Mouse (Mus musculus): Measurements from ENCODE around the gene H2bfm. TPM values are rescaled to one million over a fixed set of nuclear protein-coding genes. Genes with fewer than 3 reads are reported as not detected.
"Not testable (repeated sequence)": the region's sequence is repeated elsewhere in the genome, so short reads cannot be mapped to it uniquely, and the experiment has no call there.

H2bfm gene
- not detected in 2 replicates for polyA plus RNA-seq (2016; fragmentation: Nextera tagmentation; extraction: Ambion mirVana)

- H3K9ac ChIP-seq (replicated peaks), result no peak within 1 kb of the TSS
- H3K4me3 ChIP-seq (replicated peaks), result no peak within 1 kb of the TSS
- no peaks in the 10 kb centered on the region for H3K4me1 ChIP-seq (replicated peaks)
- WGBS, result 92% methylated on average over 14 of the region's 14 CpGs
- H3K9me3 ChIP-seq, result peaks cover 3% of the 10 kb centered on the region; the same call in 1 of the 2 replicates
- H3K4me2 ChIP-seq, result no peak within 1 kb of the TSS
- no peaks in the 10 kb centered on the region for H3K27me3 ChIP-seq
- no peak within 1 kb of the TSS for H3K27ac ChIP-seq
- no peaks in the 10 kb centered on the region for H3K36me3 ChIP-seq
- ATAC-seq (ENCODE audit: insufficient number of reproducible peaks, insufficient read depth, low FRiP score, low TSS enrichment, low read depth), result no peak
Observed at GRCm38 (mm10) chrX:136927031-136927430, at the start of gene H2bfm. TSS of gene H2bfm (plus strand) at chrX:136927325.

GRCm38 (mm10) chrX:136895757-136896156 is 31.4 kb upstream of the H2bfm start:
- no peak overlapping the region for H3K4me2 ChIP-seq
- H3K4me1 ChIP-seq (replicated peaks), result no peaks in the 10 kb centered on the region
- H3K9me3 ChIP-seq, result no peaks in the 10 kb centered on the region
- 60% methylated on average over 2 of the region's 2 CpGs for WGBS
- no peak for ATAC-seq (ENCODE audit: insufficient number of reproducible peaks, insufficient read depth, low FRiP score, low TSS enrichment, low read depth)
- H3K27ac ChIP-seq, result no peak overlapping the region
- no peak overlapping the region for H3K9ac ChIP-seq (replicated peaks)
- no peaks in the 10 kb centered on the region for H3K36me3 ChIP-seq
- no peaks in the 10 kb centered on the region for H3K27me3 ChIP-seq
- H3K4me3 ChIP-seq (replicated peaks), result no peak overlapping the region

- Histone ChIP-seq H3K4me3 (replicated peaks) (no peak overlapping the region), H3K9me3 (no peaks in the 10 kb centered on the region), H3K4me1 (replicated peaks) (no peaks in the 10 kb centered on the region), H3K9ac (replicated peaks) (no peak overlapping the region), H3K27ac (no peak overlapping the region), H3K27me3 (no peaks in the 10 kb centered on the region), H3K4me2 (no peak overlapping the region), H3K36me3 (no peaks in the 10 kb centered on the region)
- no peak for ATAC-seq (ENCODE audit: insufficient number of reproducible peaks, insufficient read depth, low FRiP score, low TSS enrichment, low read depth)
- 64% methylated on average over 4 of the region's 4 CpGs for WGBS
Observed at GRCm38 (mm10) chrX:136904369-136904768, 22.8 kb upstream of the H2bfm start.

GRCm38 (mm10) chrX:136925863-136926262 is 1.3 kb upstream of the H2bfm start:
- H3K27me3 ChIP-seq, result no peaks in the 10 kb centered on the region
- H3K9me3 ChIP-seq, result peaks cover 3% of the 10 kb centered on the region; the same call in 1 of the 2 replicates
- no peak for ATAC-seq (ENCODE audit: insufficient number of reproducible peaks, insufficient read depth, low FRiP score, low TSS enrichment, low read depth)
- no peaks in the 10 kb centered on the region for H3K4me1 ChIP-seq (replicated peaks)
- no peak overlapping the region for H3K9ac ChIP-seq (replicated peaks)
- H3K4me2 ChIP-seq, result no peak overlapping the region
- H3K4me3 ChIP-seq (replicated peaks), result no peak overlapping the region
- H3K36me3 ChIP-seq, result no peaks in the 10 kb centered on the region
- H3K27ac ChIP-seq, result no peak overlapping the region

GRCm38 (mm10) chrX:136937985-136938384 is 10.9 kb downstream of the H2bfm start:
- H3K36me3 ChIP-seq, result no peaks in the 10 kb centered on the region
- no peak overlapping the region for H3K4me3 ChIP-seq (replicated peaks)
- H3K4me1 ChIP-seq (replicated peaks), result no peaks in the 10 kb centered on the region
- H3K9me3 ChIP-seq, result no peaks in the 10 kb centered on the region
- H3K4me2 ChIP-seq, result no peak overlapping the region
- no peak overlapping the region for H3K9ac ChIP-seq (replicated peaks)
- H3K27ac ChIP-seq, result no peak overlapping the region
- no peak for ATAC-seq (ENCODE audit: insufficient number of reproducible peaks, insufficient read depth, low FRiP score, low TSS enrichment, low read depth)
- WGBS, result 29% methylated on average over 3 of the region's 3 CpGs
- no peaks in the 10 kb centered on the region for H3K27me3 ChIP-seq

GRCm38 (mm10) chrX:136957583-136958279 is 30.6 kb downstream of the H2bfm start:
- H3K9ac ChIP-seq (replicated peaks); H3K27ac ChIP-seq; H3K27me3 ChIP-seq; H3K4me1 ChIP-seq (replicated peaks); H3K36me3 ChIP-seq; H3K9me3 ChIP-seq: not testable (repeated sequence)
- ATAC-seq (ENCODE audit: insufficient number of reproducible peaks, insufficient read depth, low FRiP score, low TSS enrichment, low read depth), result peak; percentile 98
- Histone ChIP-seq H3K4me3 (replicated peaks) (peak overlapping the region; percentile 38), H3K4me2 (peak overlapping the region; percentile 48)
- WGBS, result 30% methylated on average over 13 of the region's 13 CpGs

GRCm38 (mm10) chrX:136958300-136958699 is 31.2 kb downstream of the H2bfm start:
- not testable (repeated sequence) for H3K27ac ChIP-seq; H3K9ac ChIP-seq (replicated peaks); H3K9me3 ChIP-seq; H3K27me3 ChIP-seq; H3K36me3 ChIP-seq; ATAC-seq (ENCODE audit: insufficient number of reproducible peaks, insufficient read depth, low FRiP score, low TSS enrichment, low read depth); H3K4me1 ChIP-seq (replicated peaks)
- Histone ChIP-seq H3K4me2 (peak overlapping the region; percentile 48), H3K4me3 (replicated peaks) (peak overlapping the region; percentile 38; the same call in 1 of the 2 replicates)
- WGBS, result 54% methylated on average over 5 of the region's 5 CpGs

GRCm38 (mm10) chrX:136959688-136960087 is 32.6 kb downstream of the H2bfm start:
- H3K27ac ChIP-seq, result no peak overlapping the region

GRCm38 (mm10) chrX:136975397-136975796 is 48.3 kb downstream of the H2bfm start, which contains the start of gene Tmsb15b2:
TSS of gene Tmsb15b2 (minus strand) at chrX:136975497.
- 86% methylated on average over 6 of the region's 6 CpGs for WGBS
- H3K9ac ChIP-seq (replicated peaks), result peak within 1 kb of the TSS; percentile 58
- not testable (repeated sequence) for H3K4me1 ChIP-seq (replicated peaks)

More at GRCm38 (mm10) chrX:136959688-136960087, 32.6 kb downstream of the H2bfm start:
- H3K27me3 ChIP-seq, result no peaks in the 10 kb centered on the region
- H3K9ac ChIP-seq (replicated peaks), result no peak overlapping the region
- no peaks in the 10 kb centered on the region for H3K9me3 ChIP-seq
- no peak for ATAC-seq (ENCODE audit: insufficient number of reproducible peaks, insufficient read depth, low FRiP score, low TSS enrichment, low read depth)
- H3K4me2 ChIP-seq, result no peak overlapping the region
- H3K4me1 ChIP-seq (replicated peaks), result no peaks in the 10 kb centered on the region
- WGBS, result 30% methylated on average over 2 of the region's 2 CpGs
- H3K4me3 ChIP-seq (replicated peaks), result no peak overlapping the region
- no peaks in the 10 kb centered on the region for H3K36me3 ChIP-seq

GRCm38 (mm10) chrX:136976424-136977084 is 49.4 kb downstream of the H2bfm start, which contains the start of the genes Tmsb15l and Tmsb15b1:
TSS of gene Tmsb15l (minus strand) at chrX:136976869.
TSS of gene Tmsb15b1 (minus strand) at chrX:136976874.
- Histone ChIP-seq H3K27ac (no peak within 1 kb of the TSS), H3K4me3 (replicated peaks) (peak within 1 kb of the TSS; percentile 44), H3K36me3 (no peaks in the 10 kb centered on the region), H3K4me1 (replicated peaks) (no peaks in the 10 kb centered on the region), H3K9me3 (no peaks in the 10 kb centered on the region), H3K4me2 (peak within 1 kb of the TSS; percentile 55), H3K27me3 (no peaks in the 10 kb centered on the region), H3K9ac (replicated peaks) (peak within 1 kb of the TSS; percentile 58)
- 34% methylated on average over 15 of the region's 15 CpGs for WGBS
- peak; percentile 100 for ATAC-seq (ENCODE audit: insufficient number of reproducible peaks, insufficient read depth, low FRiP score, low TSS enrichment, low read depth)

More at GRCm38 (mm10) chrX:136975397-136975796, 48.3 kb downstream of the H2bfm start, which contains the start of gene Tmsb15b2:
- H3K27me3 ChIP-seq; ATAC-seq (ENCODE audit: insufficient number of reproducible peaks, insufficient read depth, low FRiP score, low TSS enrichment, low read depth); H3K36me3 ChIP-seq; H3K9me3 ChIP-seq; H3K27ac ChIP-seq: not testable (repeated sequence)
- Histone ChIP-seq H3K4me2 (peak within 1 kb of the TSS; percentile 55), H3K4me3 (replicated peaks) (peak within 1 kb of the TSS; percentile 44)

All from limb, embryonic 12.5 days (tissue).